Mouse (Mus musculus) limb, embryonic 14.5 days (tissue): ENCODE measurements at regions not wholly inside any gene's neighbourhood (a gene's known extent, or its start where the extent isn't known, plus 50 kb on each side); places are given as distances from the start of the nearest gene placed in this dataset.

Experiments used
- ATAC-seq: fragments of 200-750 bp; cut with Nextera tagmentation; 2 replicates; pipeline ENCODE4 v1.8.0; 2017; ENCODE audit warnings: low read depth, moderate number of reproducible peaks, moderate TSS enrichment; ENCODE audit not compliant: low FRiP score
- DNase-seq: peaks from one replicate; pipeline ENCODE4 v3.0.0-alpha.2; 2015; ENCODE audit warnings: low spot score
- H3K27ac ChIP-seq: fragments of 300-500 bp; sonication (generic); replicated peaks from 2 replicates; pipeline ENCODE4 v1.5.1; 2014; ENCODE audit warnings: low read depth, mild to moderate bottlenecking, low read length, moderate library complexity, mixed read lengths
- H3K27me3 ChIP-seq: fragments of 300-500 bp; sonication (generic); 2 replicates; pipeline ENCODE4 v1.6.1; 2014; ENCODE audit warnings: low read length, mixed read lengths; ENCODE audit not compliant: control insufficient read depth, insufficient read depth
- H3K36me3 ChIP-seq: fragments of 300-500 bp; sonication (generic); 2 replicates; pipeline ENCODE4 v1.6.1; 2014; ENCODE audit warnings: mild to moderate bottlenecking, low read length, moderate library complexity, mixed read lengths; ENCODE audit not compliant: control insufficient read depth, insufficient read depth
- H3K4me1 ChIP-seq: fragments of 300-500 bp; sonication (generic); 2 replicates; pipeline ENCODE4 v1.6.1; 2014; ENCODE audit warnings: antibody characterized with exemption, low read length, mixed read lengths; ENCODE audit not compliant: control insufficient read depth, insufficient read depth
- H3K4me2 ChIP-seq: fragments of 300-500 bp; sonication (generic); replicated peaks from 2 replicates; pipeline ENCODE4 v1.6.1; 2014; ENCODE audit warnings: low read depth, mild to moderate bottlenecking, low read length, moderate library complexity; ENCODE audit not compliant: severe bottlenecking
- H3K4me3 ChIP-seq: fragments of 300-500 bp; sonication (generic); replicated peaks from 2 replicates; pipeline ENCODE4 v1.5.1; 2014; ENCODE audit warnings: low read length
- H3K9ac ChIP-seq: fragments of 300-500 bp; sonication (generic); 2 replicates; pipeline ENCODE4 v1.6.1; 2014; ENCODE audit warnings: mild to moderate bottlenecking, low read depth, low read length, moderate library complexity; ENCODE audit not compliant: severe bottlenecking
- H3K9me3 ChIP-seq: fragments of 300-500 bp; sonication (generic); 2 replicates; pipeline ENCODE4 v1.6.1; 2016; ENCODE audit warnings: low read length; ENCODE audit not compliant: control insufficient read depth
- POLR2A ChIP-seq: fragments of 200-500 bp; IDR thresholded peaks from 2 replicates; pipeline ENCODE4 v1.8.0; 2012; ENCODE audit warnings: inconsistent platforms, mild to moderate bottlenecking, moderate library complexity, borderline replicate concordance; ENCODE audit not compliant: insufficient read depth, insufficient read length; ENCODE audit errors: extremely low read depth
- WGBS: fragments of 180-500 bp; shearing (Covaris S2); extraction: QIAGEN DNeasy Blood & Tissue Kit; methylation state at CpG from one replicate; pipeline ENCODE4 v1.1.7; 2014; 5-methylcytosine and 5-hydroxymethylcytosine counted together

DNA sequence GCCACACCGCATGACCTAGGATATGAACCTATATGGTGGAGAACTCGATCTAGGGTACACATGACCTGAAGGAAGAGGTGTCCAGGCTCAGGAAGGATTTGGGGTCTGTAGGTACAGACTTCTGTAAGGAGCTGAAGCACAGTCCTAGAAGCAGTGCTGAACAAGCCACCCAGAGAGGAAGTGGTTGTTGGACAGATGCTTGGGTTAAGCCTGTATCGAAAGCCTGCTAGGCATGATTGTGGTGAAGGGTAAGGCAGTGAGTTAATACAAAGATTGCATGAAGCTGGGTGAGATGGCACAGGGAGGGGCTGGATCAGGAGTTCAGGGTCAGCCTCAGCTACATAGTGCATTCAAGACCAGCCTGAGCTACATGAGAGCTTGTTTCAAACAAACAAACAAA lies 153.3 kb downstream of the Tmem132e start:
- ATAC-seq (no peak), DNase-seq (no peak)
- no peak overlapping the region for H3K9ac ChIP-seq
- H3K27ac ChIP-seq: no peak overlapping the region
- no peak for TF ChIP-seq POLR2A
- H3K9me3 ChIP-seq: no peaks in the 10 kb centered on the region
- no peaks in the 10 kb centered on the region for H3K27me3 ChIP-seq
- no peaks in the 10 kb centered on the region for H3K4me1 ChIP-seq
- 74% methylated on average over 3 of the region's 3 CpGs for WGBS
- H3K4me3 ChIP-seq: no peak overlapping the region
- no peaks in the 10 kb centered on the region for H3K36me3 ChIP-seq
- H3K4me2 ChIP-seq: no peak overlapping the region

GRCm38 (mm10) chr11:82541376-82541775 lies 152.7 kb downstream of the Tmem132e start:
- 77% methylated on average over 5 of the region's 7 CpGs for WGBS
- H3K27ac ChIP-seq: no peak overlapping the region
- no peaks in the 10 kb centered on the region for H3K9me3 ChIP-seq
- DNase-seq: no peak
- H3K4me1 ChIP-seq: no peaks in the 10 kb centered on the region
- H3K36me3 ChIP-seq: no peaks in the 10 kb centered on the region
- H3K4me3 ChIP-seq: no peak overlapping the region
- no peaks in the 10 kb centered on the region for H3K27me3 ChIP-seq
- TF ChIP-seq POLR2A: no peak
- H3K4me2 ChIP-seq: no peak overlapping the region
- no peak for ATAC-seq
- H3K9ac ChIP-seq: no peak overlapping the region

DNA sequence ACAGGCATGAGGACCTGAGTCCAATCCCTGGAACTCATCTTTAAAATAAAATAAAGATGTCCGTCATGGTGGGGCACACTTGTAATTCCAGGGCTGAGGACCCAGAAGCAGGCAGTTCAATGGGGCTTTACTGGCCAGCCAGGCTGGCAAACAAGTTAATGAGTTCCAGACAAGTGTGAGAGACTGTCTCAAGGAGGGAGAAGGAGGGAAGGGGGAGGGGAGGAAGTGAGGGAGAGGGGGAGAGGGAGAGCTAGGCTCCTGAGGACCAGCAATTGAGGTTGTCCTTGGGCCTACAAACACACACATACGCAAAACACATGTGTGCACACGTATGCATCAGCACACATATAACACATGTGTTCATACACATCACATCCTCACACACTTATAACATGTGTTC lies 149.2 kb downstream of the Tmem132e start:
- H3K36me3 ChIP-seq: no peaks in the 10 kb centered on the region
- 41% methylated on average over 3 of the region's 3 CpGs for WGBS
- no peak overlapping the region for H3K9ac ChIP-seq
- H3K4me1 ChIP-seq: no peaks in the 10 kb centered on the region
- no peak overlapping the region for H3K4me2 ChIP-seq
- no peaks in the 10 kb centered on the region for H3K27me3 ChIP-seq
- H3K27ac ChIP-seq: no peak overlapping the region
- no peak for TF ChIP-seq POLR2A
- H3K9me3 ChIP-seq: no peaks in the 10 kb centered on the region
- DNase-seq (no peak), ATAC-seq (no peak)
- no peak overlapping the region for H3K4me3 ChIP-seq

GRCm38 (mm10) chr11:82523200-82523802 lies 134.6 kb downstream of the Tmem132e start:
- no peak overlapping the region for H3K4me2 ChIP-seq
- WGBS: 39% methylated on average over 4 of the region's 4 CpGs
- ATAC-seq (no peak), DNase-seq (no peak)
- H3K9ac ChIP-seq: no peak overlapping the region
- H3K9me3 ChIP-seq: no peaks in the 10 kb centered on the region
- H3K4me3 ChIP-seq: no peak overlapping the region
- no peaks in the 10 kb centered on the region for H3K36me3 ChIP-seq
- no peak for TF ChIP-seq POLR2A
- H3K27me3 ChIP-seq: no peaks in the 10 kb centered on the region
- no peaks in the 10 kb centered on the region for H3K4me1 ChIP-seq
- H3K27ac ChIP-seq: no peak overlapping the region

GRCm38 (mm10) chr11:82521383-82521782 lies 132.7 kb downstream of the Tmem132e start:
- H3K9me3 ChIP-seq: no peaks in the 10 kb centered on the region
- H3K36me3 ChIP-seq: no peaks in the 10 kb centered on the region
- no peaks in the 10 kb centered on the region for H3K4me1 ChIP-seq
- H3K4me3 ChIP-seq: no peak overlapping the region
- H3K27me3 ChIP-seq: no peaks in the 10 kb centered on the region
- no peak overlapping the region for H3K27ac ChIP-seq
- no peak for TF ChIP-seq POLR2A
- no peak overlapping the region for H3K9ac ChIP-seq
- WGBS: 46% methylated on average over 9 of the region's 9 CpGs
- ATAC-seq: no peak
- no peak overlapping the region for H3K4me2 ChIP-seq
- no peak for DNase-seq

- ATAC-seq (no peak), DNase-seq (no peak)
- no peak for TF ChIP-seq POLR2A
- Histone ChIP-seq H3K4me3 (no peak overlapping the region), H3K9me3 (no peaks in the 10 kb centered on the region), H3K36me3 (no peaks in the 10 kb centered on the region), H3K4me2 (no peak overlapping the region), H3K9ac (no peak overlapping the region), H3K27me3 (no peaks in the 10 kb centered on the region), H3K27ac (no peak overlapping the region), H3K4me1 (no peaks in the 10 kb centered on the region)
- WGBS: 12% methylated on average over 6 of the region's 6 CpGs
These were observed 130.0 kb downstream of the Tmem132e start for GRCm38 (mm10) chr11:82518691-82519090.
